Mouse (Mus musculus): ENCODE results near the gene Cwc22.

DNA sequence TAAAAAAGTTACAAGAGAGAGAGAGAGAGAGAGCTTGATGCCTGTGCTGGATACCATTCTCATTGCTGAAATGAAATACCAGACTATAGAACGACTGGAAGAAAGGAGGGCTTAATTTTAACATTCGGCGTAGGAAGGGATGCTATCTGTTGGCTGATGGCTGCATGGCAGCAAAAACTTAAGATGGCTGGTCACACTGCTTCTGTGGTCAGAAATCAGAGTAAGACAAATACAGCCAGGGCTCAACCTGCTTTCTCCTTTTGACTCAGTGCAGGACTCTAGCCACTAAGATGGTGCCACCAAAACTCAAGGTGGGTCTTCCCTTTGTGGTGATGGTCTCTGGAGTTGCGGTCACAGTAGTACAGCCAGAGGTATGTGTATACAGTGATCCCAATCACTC, 70.7 kb downstream of the Cwc22 start:
- TF ChIP-seq POLR2A (IDR thresholded peaks at IDR 0.05; ENCODE audit: control insufficient read depth, extremely low read depth, insufficient read depth, low read length, poor library complexity): no peak
- TF ChIP-seq CTCF (IDR thresholded peaks at IDR 0.05; ENCODE audit: borderline replicate concordance, control insufficient read depth, extremely low read depth, insufficient read depth, low read length, poor library complexity): no peak
